Mouse (Mus musculus): ENCODE results near the gene Rab17. TPM values are rescaled to one million over a fixed set of nuclear protein-coding genes. Genes with fewer than 3 reads are reported as not detected.

Rab17 gene
- 16.3 and 42.5 TPM in 2 replicates for polyA plus RNA-seq (2012; rRNA removed)

- Histone ChIP-seq H3K36me3 (ENCODE audit: control insufficient read depth, insufficient read depth, low read length) (peaks cover 4% of the 10 kb centered on the region; the same call in 1 of the 2 replicates), H3K4me3 (ENCODE audit: low read depth, low read length) (peak within 1 kb of the TSS; percentile 79), H3K27me3 (ENCODE audit: control insufficient read depth, insufficient read depth, low read length) (no peaks in the 10 kb centered on the region), H3K4me1 (ENCODE audit: control insufficient read depth, insufficient read depth, insufficient read length, low read length) (peaks cover 12% of the 10 kb centered on the region; the same call in 1 of the 2 replicates), H3K27ac (ENCODE audit: insufficient read depth, low read depth, low read length) (peak within 1 kb of the TSS; percentile 89)
- TF ChIP-seq POLR2A (IDR thresholded peaks at IDR 0.05; ENCODE audit: low read depth, low read length) (peak; percentile 57), CTCF (IDR thresholded peaks at IDR 0.05; ENCODE audit: extremely low read depth, insufficient read length, insufficient replicate concordance, low read depth, low read length) (no peak)
- 7% methylated on average over 9 of the region's 9 CpGs for WGBS
Observed at GRCm38 (mm10) chr1:90969347-90969784, at the start of gene Rab17. Gene Rab17, minus strand, starts transcription at chr1:90969661.

- 0 out of 2 replicates have a peak overlapping the region, but pooled peaks have one; percentile 6 for H3K4me3 ChIP-seq (ENCODE audit: low read depth, low read length)
- WGBS, result 36% methylated on average over 20 of the region's 20 CpGs
- H3K27ac ChIP-seq (ENCODE audit: insufficient read depth, low read depth, low read length), result peak overlapping the region; percentile 49
- TF ChIP-seq POLR2A (IDR thresholded peaks at IDR 0.05; ENCODE audit: low read depth, low read length), result no peak
- no peak for TF ChIP-seq CTCF (IDR thresholded peaks at IDR 0.05; ENCODE audit: extremely low read depth, insufficient read length, insufficient replicate concordance, low read depth, low read length)
- H3K27me3 ChIP-seq (ENCODE audit: control insufficient read depth, insufficient read depth, low read length), result no peaks in the 10 kb centered on the region
- H3K4me1 ChIP-seq (ENCODE audit: control insufficient read depth, insufficient read depth, insufficient read length, low read length), result no peaks in the 10 kb centered on the region; the same call in 1 of the 2 replicates
- H3K36me3 ChIP-seq (ENCODE audit: control insufficient read depth, insufficient read depth, low read length), result no peaks in the 10 kb centered on the region
Observed at GRCm38 (mm10) chr1:91017111-91017758, 47.8 kb upstream of the Rab17 start.

GRCm38 (mm10) chr1:91015571-91015970 is 46.1 kb upstream of the Rab17 start:
- WGBS, result 40% methylated on average over 7 of the region's 7 CpGs

GRCm38 (mm10) chr1:91013803-91014202 is 44.3 kb upstream of the Rab17 start:
- H3K36me3 ChIP-seq (ENCODE audit: control insufficient read depth, insufficient read depth, low read length), result no peaks in the 10 kb centered on the region
- WGBS, result 71% methylated on average over 3 of the region's 3 CpGs
- H3K27ac ChIP-seq (ENCODE audit: insufficient read depth, low read depth, low read length), result no peak overlapping the region
- TF ChIP-seq POLR2A (IDR thresholded peaks at IDR 0.05; ENCODE audit: low read depth, low read length) (no peak), CTCF (IDR thresholded peaks at IDR 0.05; ENCODE audit: extremely low read depth, insufficient read length, insufficient replicate concordance, low read depth, low read length) (no peak)
- no peak overlapping the region for H3K4me3 ChIP-seq (ENCODE audit: low read depth, low read length)
- H3K27me3 ChIP-seq (ENCODE audit: control insufficient read depth, insufficient read depth, low read length), result no peaks in the 10 kb centered on the region
- H3K4me1 ChIP-seq (ENCODE audit: control insufficient read depth, insufficient read depth, insufficient read length, low read length), result no peaks in the 10 kb centered on the region; the same call in 1 of the 2 replicates

More at GRCm38 (mm10) chr1:91015571-91015970, 46.1 kb upstream of the Rab17 start:
- TF ChIP-seq POLR2A (IDR thresholded peaks at IDR 0.05; ENCODE audit: low read depth, low read length), result no peak
- no peak for TF ChIP-seq CTCF (IDR thresholded peaks at IDR 0.05; ENCODE audit: extremely low read depth, insufficient read length, insufficient replicate concordance, low read depth, low read length)
- H3K4me1 ChIP-seq (ENCODE audit: control insufficient read depth, insufficient read depth, insufficient read length, low read length), result no peaks in the 10 kb centered on the region; the same call in 1 of the 2 replicates
- no peaks in the 10 kb centered on the region for H3K27me3 ChIP-seq (ENCODE audit: control insufficient read depth, insufficient read depth, low read length)
- H3K36me3 ChIP-seq (ENCODE audit: control insufficient read depth, insufficient read depth, low read length), result no peaks in the 10 kb centered on the region
- no peak overlapping the region for H3K27ac ChIP-seq (ENCODE audit: insufficient read depth, low read depth, low read length)
- H3K4me3 ChIP-seq (ENCODE audit: low read depth, low read length), result no peak overlapping the region

GRCm38 (mm10) chr1:91011336-91011735 is 41.9 kb upstream of the Rab17 start:
- Histone ChIP-seq H3K27me3 (ENCODE audit: control insufficient read depth, insufficient read depth, low read length) (no peaks in the 10 kb centered on the region), H3K27ac (ENCODE audit: insufficient read depth, low read depth, low read length) (no peak overlapping the region), H3K4me3 (ENCODE audit: low read depth, low read length) (no peak overlapping the region), H3K36me3 (ENCODE audit: control insufficient read depth, insufficient read depth, low read length) (no peaks in the 10 kb centered on the region), H3K4me1 (ENCODE audit: control insufficient read depth, insufficient read depth, insufficient read length, low read length) (no peaks in the 10 kb centered on the region)
- 80% methylated on average over 3 of the region's 3 CpGs for WGBS
- TF ChIP-seq CTCF (IDR thresholded peaks at IDR 0.05; ENCODE audit: extremely low read depth, insufficient read length, insufficient replicate concordance, low read depth, low read length) (no peak), POLR2A (IDR thresholded peaks at IDR 0.05; ENCODE audit: low read depth, low read length) (no peak)

GRCm38 (mm10) chr1:91010716-91011115 is 41.3 kb upstream of the Rab17 start:
- no peaks in the 10 kb centered on the region for H3K36me3 ChIP-seq (ENCODE audit: control insufficient read depth, insufficient read depth, low read length)
- H3K4me3 ChIP-seq (ENCODE audit: low read depth, low read length), result no peak overlapping the region
- H3K27ac ChIP-seq (ENCODE audit: insufficient read depth, low read depth, low read length), result no peak overlapping the region
- WGBS, result 61% methylated on average over 2 of the region's 2 CpGs
- no peaks in the 10 kb centered on the region for H3K27me3 ChIP-seq (ENCODE audit: control insufficient read depth, insufficient read depth, low read length)
- TF ChIP-seq POLR2A (IDR thresholded peaks at IDR 0.05; ENCODE audit: low read depth, low read length), result no peak
- TF ChIP-seq CTCF (IDR thresholded peaks at IDR 0.05; ENCODE audit: extremely low read depth, insufficient read length, insufficient replicate concordance, low read depth, low read length), result no peak
- no peaks in the 10 kb centered on the region for H3K4me1 ChIP-seq (ENCODE audit: control insufficient read depth, insufficient read depth, insufficient read length, low read length)

GRCm38 (mm10) chr1:91010216-91010615 is 40.8 kb upstream of the Rab17 start:
- Histone ChIP-seq H3K27ac (ENCODE audit: insufficient read depth, low read depth, low read length) (no peak overlapping the region), H3K4me3 (ENCODE audit: low read depth, low read length) (no peak overlapping the region), H3K36me3 (ENCODE audit: control insufficient read depth, insufficient read depth, low read length) (no peaks in the 10 kb centered on the region), H3K4me1 (ENCODE audit: control insufficient read depth, insufficient read depth, insufficient read length, low read length) (no peaks in the 10 kb centered on the region), H3K27me3 (ENCODE audit: control insufficient read depth, insufficient read depth, low read length) (no peaks in the 10 kb centered on the region)
- no peak for TF ChIP-seq CTCF (IDR thresholded peaks at IDR 0.05; ENCODE audit: extremely low read depth, insufficient read length, insufficient replicate concordance, low read depth, low read length)
- no peak for TF ChIP-seq POLR2A (IDR thresholded peaks at IDR 0.05; ENCODE audit: low read depth, low read length)
- WGBS, result 69% methylated on average over 7 of the region's 7 CpGs

All from small intestine, adult 2 months (tissue).